20 mouse cellular contexts compared by ENCODE assay signal in genomic region chr5:122883237-122883636, GRCm38 (mm10).
"Had no signal": no experiment of that assay in that cellular context is flagged by ENCODE, and none has a peak within 500 bp of the region (broad histone marks: within the 10 kb centered on the region; RNA-seq: fewer than 3 reads in every experiment).

No protein-coding gene starts in this region.

- H3K4me2 ChIP-seq: limb, embryonic 13.5 days; liver, embryonic 12.5 days; liver, embryonic 15.5 days; lung, embryonic 15.5 days; midbrain, embryonic 13.5 days; neural tube, embryonic 13.5 days had no signal

- H3K9ac ChIP-seq: limb, embryonic 13.5 days; liver, embryonic 12.5 days; liver, embryonic 15.5 days; lung, embryonic 15.5 days; midbrain, embryonic 13.5 days; neural tube, embryonic 13.5 days had no signal

- H3K9me3 ChIP-seq: limb, embryonic 10.5 days; limb, embryonic 13.5 days; liver, embryonic 12.5 days; liver, embryonic 15.5 days; lung, embryonic 15.5 days; megakaryocyte, embryonic 14.5 days; midbrain, embryonic 10.5 days; midbrain, embryonic 13.5 days; neural tube, embryonic 13.5 days had no signal

- H3K27ac ChIP-seq: kidney, postnatal 0 days; layer of hippocampus, adult 2 months; limb, embryonic 10.5 days; limb, embryonic 13.5 days; liver, embryonic 12.5 days; liver, embryonic 15.5 days; lung, embryonic 15.5 days; midbrain, embryonic 10.5 days; midbrain, embryonic 13.5 days; neural tube, embryonic 13.5 days had no signal

- DNase-seq: layer of hippocampus, adult 9-11 months; liver; retina, postnatal 1 day; right cerebral cortex, postnatal 25 days; thymus, adult 2 months; thymus, postnatal 14 days; thymus, postnatal 4 days had no signal

- H3K4me3 ChIP-seq: layer of hippocampus, adult 2 months; limb, embryonic 10.5 days; limb, embryonic 13.5 days; liver, embryonic 12.5 days; liver, embryonic 15.5 days; lung, embryonic 15.5 days; megakaryocyte, embryonic 14.5 days; midbrain, embryonic 10.5 days; midbrain, embryonic 13.5 days; myocyte; neural tube, embryonic 13.5 days had no signal

- H3K27me3 ChIP-seq: limb, embryonic 13.5 days; liver, embryonic 12.5 days; liver, embryonic 15.5 days; lung, embryonic 15.5 days; megakaryocyte, embryonic 14.5 days; midbrain, embryonic 13.5 days; neural tube, embryonic 13.5 days had no signal

- ATAC-seq: liver, embryonic 12.5 days; midbrain, embryonic 13.5 days; midbrain, embryonic 16.5 days had no signal
